Mouse (Mus musculus) megakaryocyte-erythroid progenitor cell, adult 5-6 weeks (primary cell): ENCODE measurements around the gene Ces2a. TPM values are rescaled to one million over a fixed set of nuclear protein-coding genes. Genes with fewer than 3 reads are reported as not detected.

Experiments
- total RNA-seq, 2 experiments: library from RNA; stranded (forward) in 1 of 2; stranded (reverse) in 1 of 2; fragments of 200-1000, 215-1000 nt in 1 of 2; fragments of >200 nt in 1 of 2; fragmentation: Nextera tagmentation in 1 of 2; gene quantifications; 2 replicates each; pipeline ENCODE4 v1.2.3; 2014 to 2017

The Ces2a gene
- total RNA-seq, 2 experiments from 2014 or later: not detected

Other genes with a start within 250 kb of the Ces2a start
- not detected in 2 replicates for gene Terb1, start 224.1 kb upstream of the Ces2a start, total RNA-seq (2014; fragmentation: Nextera tagmentation)
- not detected in 2 replicates for gene Terb1, start 224.1 kb upstream of the Ces2a start, total RNA-seq (2017)
- gene Nae1, start 199.4 kb upstream of the Ces2a start, total RNA-seq (2014; fragmentation: Nextera tagmentation): 83.2 and 84.8 TPM in 2 replicates
- 172 and 193 TPM in 2 replicates for gene Nae1, start 199.4 kb upstream of the Ces2a start, total RNA-seq (2017)
- gene Car7, start 199.3 kb upstream of the Ces2a start, total RNA-seq (2014; fragmentation: Nextera tagmentation): 1.8 TPM in 1 of 2 replicates, not detected in the other
- 3.6 TPM in 1 of 2 replicates, not detected in the other for gene Car7, start 199.3 kb upstream of the Ces2a start, total RNA-seq (2017)
- 8.6 and 9.5 TPM in 2 replicates for gene Pdp2, start 142.6 kb upstream of the Ces2a start, total RNA-seq (2014; fragmentation: Nextera tagmentation)
- 10.2 and 10.4 TPM in 2 replicates for gene Pdp2, start 142.6 kb upstream of the Ces2a start, total RNA-seq (2017)
- gene Cdh16, start 109.6 kb upstream of the Ces2a start, total RNA-seq (2014; fragmentation: Nextera tagmentation): not detected in 2 replicates
- not detected in 2 replicates for gene Cdh16, start 109.6 kb upstream of the Ces2a start, total RNA-seq (2017)
- gene Rrad, start 102.7 kb upstream of the Ces2a start, total RNA-seq (2014; fragmentation: Nextera tagmentation): 1.1 TPM in 1 of 2 replicates, not detected in the other
- gene Rrad, start 102.7 kb upstream of the Ces2a start, total RNA-seq (2017): 0.19 and 0.94 TPM in 2 replicates
- 51.5 and 66.1 TPM in 2 replicates for gene Ciao2b, start 92.0 kb upstream of the Ces2a start, total RNA-seq (2014; fragmentation: Nextera tagmentation)
- gene Ciao2b, start 92.0 kb upstream of the Ces2a start, total RNA-seq (2017): 26.4 and 27.7 TPM in 2 replicates
- gene Ces2b, start 97.6 kb downstream of the Ces2a start, total RNA-seq (2014; fragmentation: Nextera tagmentation): not detected in 2 replicates
- not detected in 2 replicates for gene Ces2b, start 97.6 kb downstream of the Ces2a start, total RNA-seq (2017)
- not detected in 2 replicates for gene Ces2c, start 113.1 kb downstream of the Ces2a start, total RNA-seq (2014; fragmentation: Nextera tagmentation)
- not detected in 2 replicates for gene Ces2c, start 113.1 kb downstream of the Ces2a start, total RNA-seq (2017)
- not detected in 2 replicates for gene Ces2e, start 192.3 kb downstream of the Ces2a start, total RNA-seq (2014; fragmentation: Nextera tagmentation)
- gene Ces2e, start 192.3 kb downstream of the Ces2a start, total RNA-seq (2017): not detected in 2 replicates
- gene Ces2f, start 213.4 kb downstream of the Ces2a start, total RNA-seq (2014; fragmentation: Nextera tagmentation): not detected in 2 replicates
- gene Ces2f, start 213.4 kb downstream of the Ces2a start, total RNA-seq (2017): not detected in 2 replicates
- gene Ces2g, start 227.7 kb downstream of the Ces2a start, total RNA-seq (2014; fragmentation: Nextera tagmentation): 332 and 389 TPM in 2 replicates
- 89.7 and 130 TPM in 2 replicates for gene Ces2g, start 227.7 kb downstream of the Ces2a start, total RNA-seq (2017)